Mouse (Mus musculus) forebrain, embryonic 11.5 days (tissue): ENCODE data around the gene Cenpj. TPM values are rescaled to one million over a fixed set of nuclear protein-coding genes. Genes with fewer than 3 reads are reported as not detected.

Source experiments
- ATAC-seq: fragments of 200-750 bp; cut with Nextera tagmentation; replicated peaks from 2 replicates; pipeline ENCODE4 v1.8.0; 2017; ENCODE audit warnings: moderate TSS enrichment; ENCODE audit not compliant: low FRiP score
- DNase-seq: peaks from one replicate; pipeline ENCODE4 v3.0.0-alpha.2; 2017; ENCODE audit warnings: low spot score
- H3K27ac ChIP-seq: fragments of 300-500 bp; sonication (generic); 2 replicates; pipeline ENCODE4 v1.5.1; 2014; ENCODE audit warnings: low read depth, low read length
- H3K27me3 ChIP-seq: fragments of 300-500 bp; sonication (generic); 2 replicates; pipeline ENCODE4 v1.6.1; 2014; ENCODE audit warnings: mild to moderate bottlenecking, low read length, mixed read lengths; ENCODE audit not compliant: control insufficient read depth, insufficient read depth
- H3K36me3 ChIP-seq: fragments of 300-500 bp; sonication (generic); 2 replicates; pipeline ENCODE4 v1.6.1; 2014; ENCODE audit warnings: mild to moderate bottlenecking, low read length, moderate library complexity, mixed read lengths; ENCODE audit not compliant: control insufficient read depth, insufficient read depth
- H3K4me1 ChIP-seq: fragments of 300-500 bp; sonication (generic); replicated peaks from 2 replicates; pipeline ENCODE4 v1.6.1; 2014; ENCODE audit warnings: low read length, mixed read lengths; ENCODE audit not compliant: control insufficient read depth, insufficient read depth
- H3K4me2 ChIP-seq: fragments of 300-500 bp; sonication (generic); 2 replicates; pipeline ENCODE4 v1.6.1; 2014; ENCODE audit warnings: low read depth, mild to moderate bottlenecking, low read length, moderate library complexity, mixed read lengths; ENCODE audit not compliant: severe bottlenecking
- H3K4me3 ChIP-seq: fragments of 300-500 bp; sonication (generic); 2 replicates; pipeline ENCODE4 v1.5.1; 2014; ENCODE audit warnings: low read depth, low read length
- H3K9ac ChIP-seq: fragments of 300-500 bp; sonication (generic); 2 replicates; pipeline ENCODE4 v1.6.1; 2014; ENCODE audit warnings: low read length
- H3K9me3 ChIP-seq: fragments of 300-500 bp; sonication (generic); 2 replicates; pipeline ENCODE4 v1.6.1; 2016; ENCODE audit warnings: low read length, mixed read lengths; ENCODE audit not compliant: control insufficient read depth
- WGBS: fragments of 180-500 bp; shearing (Covaris S2); extraction: QIAGEN DNeasy Blood & Tissue Kit; methylation state at CpG from one replicate; pipeline ENCODE4 v1.1.7; 2014; 5-methylcytosine and 5-hydroxymethylcytosine counted together
- polyA plus RNA-seq: library from polyadenylated mRNA; unstranded; fragments of >200 nt; fragmentation: Nextera tagmentation; extraction: Ambion mirVana; gene quantifications from 2 replicates; pipeline ENCODE4 v1.2.1, GENCODE M21; 2014

Cenpj gene
- polyA plus RNA-seq, 1 experiment from 2014 or later: 28.6 TPM

- 78% methylated on average over 7 of the region's 7 CpGs for WGBS
- Histone ChIP-seq H3K36me3 (peaks cover 3% of the 10 kb centered on the region; the same call in 1 of the 2 replicates), H3K27ac (no peak overlapping the region), H3K4me3 (no peak overlapping the region), H3K4me2 (no peak overlapping the region), H3K9ac (no peak overlapping the region), H3K27me3 (no peaks in the 10 kb centered on the region), H3K4me1 (no peaks in the 10 kb centered on the region), H3K9me3 (no peaks in the 10 kb centered on the region)
- DNase-seq (no peak), ATAC-seq (no peak)
Measured at GRCm38 (mm10) chr14:56567476-56567875, 7.7 kb downstream of the Cenpj start.

- no peak overlapping the region for H3K4me2 ChIP-seq
- DNase-seq (no peak), ATAC-seq (no peak)
- H3K27ac ChIP-seq: no peak overlapping the region
- H3K9ac ChIP-seq: no peak overlapping the region
- no peaks in the 10 kb centered on the region for H3K27me3 ChIP-seq
- H3K9me3 ChIP-seq: no peaks in the 10 kb centered on the region
- 94% methylated on average over 3 of the region's 3 CpGs for WGBS
- H3K4me1 ChIP-seq: no peaks in the 10 kb centered on the region
- H3K4me3 ChIP-seq: no peak overlapping the region
- H3K36me3 ChIP-seq: peaks cover 5% of the 10 kb centered on the region; the same call in 1 of the 2 replicates
Measured at GRCm38 (mm10) chr14:56559134-56559533, 16.1 kb downstream of the Cenpj start.

GRCm38 (mm10) chr14:56554716-56555115 lies 20.5 kb downstream of the Cenpj start:
- H3K27ac ChIP-seq: no peak overlapping the region
- no peak overlapping the region for H3K9ac ChIP-seq
- H3K4me2 ChIP-seq: no peak overlapping the region
- no peaks in the 10 kb centered on the region for H3K4me1 ChIP-seq
- DNase-seq (no peak), ATAC-seq (no peak)
- 95% methylated on average over 2 of the region's 2 CpGs for WGBS
- peaks cover 10% of the 10 kb centered on the region; the same call in 1 of the 2 replicates for H3K36me3 ChIP-seq
- H3K4me3 ChIP-seq: no peak overlapping the region
- no peaks in the 10 kb centered on the region for H3K9me3 ChIP-seq
- no peaks in the 10 kb centered on the region for H3K27me3 ChIP-seq

GRCm38 (mm10) chr14:56553331-56553730 lies 21.9 kb downstream of the Cenpj start:
- Histone ChIP-seq H3K27ac (no peak overlapping the region), H3K9me3 (no peaks in the 10 kb centered on the region), H3K36me3 (peaks cover 10% of the 10 kb centered on the region; the same call in 1 of the 2 replicates), H3K4me1 (no peaks in the 10 kb centered on the region), H3K4me2 (no peak overlapping the region), H3K27me3 (no peaks in the 10 kb centered on the region), H3K4me3 (no peak overlapping the region), H3K9ac (no peak overlapping the region)
- ATAC-seq (no peak), DNase-seq (no peak)
- 95% methylated on average over 7 of the region's 7 CpGs for WGBS

GRCm38 (mm10) chr14:56552924-56553323 lies 22.3 kb downstream of the Cenpj start:
- Histone ChIP-seq H3K4me1 (no peaks in the 10 kb centered on the region), H3K27ac (no peak overlapping the region), H3K4me3 (no peak overlapping the region), H3K4me2 (no peak overlapping the region), H3K9me3 (no peaks in the 10 kb centered on the region), H3K27me3 (no peaks in the 10 kb centered on the region), H3K36me3 (peaks cover 10% of the 10 kb centered on the region; the same call in 1 of the 2 replicates), H3K9ac (no peak overlapping the region)
- no peak for DNase-seq
- ATAC-seq: no peak
- 89% methylated on average over 6 of the region's 6 CpGs for WGBS

- H3K27me3 ChIP-seq: no peaks in the 10 kb centered on the region
- no peak overlapping the region for H3K27ac ChIP-seq
- no peak overlapping the region for H3K4me2 ChIP-seq
- no peaks in the 10 kb centered on the region for H3K4me1 ChIP-seq
- no peaks in the 10 kb centered on the region for H3K9me3 ChIP-seq
- no peak for ATAC-seq
- no peak for DNase-seq
- peaks cover 10% of the 10 kb centered on the region; the same call in 1 of the 2 replicates for H3K36me3 ChIP-seq
- no peak overlapping the region for H3K4me3 ChIP-seq
- 90% methylated on average over 4 of the region's 4 CpGs for WGBS
- no peak overlapping the region for H3K9ac ChIP-seq
Measured at GRCm38 (mm10) chr14:56550960-56551359, 24.3 kb downstream of the Cenpj start.

GRCm38 (mm10) chr14:56545491-56545890 lies 29.7 kb downstream of the Cenpj start:
- H3K36me3 ChIP-seq: no peaks in the 10 kb centered on the region; the same call in 1 of the 2 replicates

GRCm38 (mm10) chr14:56544946-56545345 lies 30.3 kb downstream of the Cenpj start:
- ATAC-seq: no peak
- 96% methylated on average over 1 of the region's 1 CpGs for WGBS
- Histone ChIP-seq H3K27me3 (no peaks in the 10 kb centered on the region), H3K27ac (no peak overlapping the region), H3K4me2 (no peak overlapping the region), H3K9ac (no peak overlapping the region), H3K9me3 (no peaks in the 10 kb centered on the region), H3K4me3 (no peak overlapping the region), H3K36me3 (no peaks in the 10 kb centered on the region; the same call in 1 of the 2 replicates), H3K4me1 (no peaks in the 10 kb centered on the region)
- DNase-seq: no peak

More at GRCm38 (mm10) chr14:56545491-56545890, 29.7 kb downstream of the Cenpj start:
- Histone ChIP-seq H3K9me3 (no peaks in the 10 kb centered on the region), H3K4me3 (no peak overlapping the region), H3K4me1 (no peaks in the 10 kb centered on the region), H3K9ac (no peak overlapping the region), H3K27me3 (no peaks in the 10 kb centered on the region), H3K4me2 (no peak overlapping the region), H3K27ac (no peak overlapping the region)
- DNase-seq: no peak
- 92% methylated on average over 4 of the region's 4 CpGs for WGBS
- no peak for ATAC-seq

- Histone ChIP-seq H3K27me3 (no peaks in the 10 kb centered on the region), H3K9ac (no peak overlapping the region), H3K4me1 (no peaks in the 10 kb centered on the region), H3K4me2 (no peak overlapping the region), H3K9me3 (no peaks in the 10 kb centered on the region), H3K4me3 (no peak overlapping the region), H3K36me3 (peaks cover 3% of the 10 kb centered on the region; the same call in 1 of the 2 replicates), H3K27ac (no peak overlapping the region)
- WGBS: 79% methylated on average over 2 of the region's 2 CpGs
- ATAC-seq: no peak
- DNase-seq: no peak
Measured at GRCm38 (mm10) chr14:56530788-56531187, 44.4 kb downstream of the Cenpj start.
